Mouse (Mus musculus): ENCODE results near the gene Mad1l1. TPM values are rescaled to one million over a fixed set of nuclear protein-coding genes. Genes with fewer than 3 reads are reported as not detected.

Gene Mad1l1
- polyA plus RNA-seq, 1 experiment from 2014 or later, result 42.3 TPM

DNA sequence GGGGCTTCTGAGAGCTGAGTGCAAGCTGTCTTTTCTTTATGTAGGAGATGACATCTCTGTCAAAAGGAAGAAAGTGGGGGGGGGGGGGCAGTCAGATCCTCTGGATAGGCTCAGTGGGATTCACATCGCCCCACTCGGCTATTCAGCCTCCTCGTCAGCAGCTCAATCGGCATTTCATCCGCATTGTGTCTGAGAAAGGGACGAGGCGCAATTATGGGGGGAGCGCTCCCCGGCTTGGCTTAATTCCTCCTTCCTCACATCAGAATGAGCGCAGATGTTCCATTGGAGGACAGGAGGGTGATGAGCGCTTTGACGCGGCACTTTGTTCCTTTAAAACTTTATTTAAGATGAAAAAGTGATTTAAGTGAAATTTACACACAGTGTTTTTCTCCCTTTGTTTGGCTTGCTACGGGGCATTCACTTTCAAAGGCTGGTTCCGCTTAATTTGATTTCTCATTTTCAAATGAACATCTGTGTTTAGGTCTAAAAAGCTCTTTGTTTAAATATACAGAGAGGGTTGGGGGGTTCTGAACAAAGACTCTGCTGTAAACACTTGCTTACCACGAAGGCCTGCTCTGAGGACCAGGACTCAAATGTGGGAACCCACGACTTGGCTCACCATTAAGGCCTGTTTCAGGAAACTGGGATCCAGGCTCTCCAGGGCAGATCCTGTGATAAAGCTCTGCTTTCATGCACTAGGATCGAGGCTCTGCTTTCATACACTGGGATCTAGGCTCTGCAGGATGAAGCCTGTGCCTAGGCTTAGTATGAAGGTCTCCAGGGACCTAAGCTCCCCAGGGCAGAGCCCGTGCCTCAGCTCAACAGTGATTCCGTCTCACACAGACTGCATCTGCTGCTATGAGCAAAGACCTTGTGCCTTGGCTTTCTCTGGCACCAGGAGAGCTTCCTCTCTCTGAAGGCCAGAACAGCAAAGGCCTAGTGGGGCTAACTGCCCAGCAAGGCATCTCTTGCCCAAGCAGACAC is 98.0 kb downstream of the Mad1l1 start:
- H3K9ac ChIP-seq (ENCODE audit: low read length), result no peak overlapping the region
- no peaks in the 10 kb centered on the region for H3K36me3 ChIP-seq (ENCODE audit: control insufficient read depth, insufficient read depth, low read length)
- DNase-seq (ENCODE audit: low spot score), result no peak
- H3K4me2 ChIP-seq (ENCODE audit: low read length), result no peak overlapping the region
- H3K9me3 ChIP-seq (ENCODE audit: control insufficient read depth, low read length), result no peaks in the 10 kb centered on the region
- ATAC-seq (replicated peaks; ENCODE audit: low FRiP score, low TSS enrichment, low read depth), result no peak
- no peak overlapping the region for H3K4me3 ChIP-seq (ENCODE audit: low read depth, low read length)
- no peaks in the 10 kb centered on the region for H3K27me3 ChIP-seq (replicated peaks; ENCODE audit: control insufficient read depth, insufficient read depth, low read length)
- WGBS, result 78% methylated on average over 20 of the region's 20 CpGs
- H3K27ac ChIP-seq (ENCODE audit: low read depth), result no peak overlapping the region; the same call in 1 of the 2 replicates
- no peaks in the 10 kb centered on the region for H3K4me1 ChIP-seq (replicated peaks; ENCODE audit: control insufficient read depth, insufficient read depth, low read length)

DNA sequence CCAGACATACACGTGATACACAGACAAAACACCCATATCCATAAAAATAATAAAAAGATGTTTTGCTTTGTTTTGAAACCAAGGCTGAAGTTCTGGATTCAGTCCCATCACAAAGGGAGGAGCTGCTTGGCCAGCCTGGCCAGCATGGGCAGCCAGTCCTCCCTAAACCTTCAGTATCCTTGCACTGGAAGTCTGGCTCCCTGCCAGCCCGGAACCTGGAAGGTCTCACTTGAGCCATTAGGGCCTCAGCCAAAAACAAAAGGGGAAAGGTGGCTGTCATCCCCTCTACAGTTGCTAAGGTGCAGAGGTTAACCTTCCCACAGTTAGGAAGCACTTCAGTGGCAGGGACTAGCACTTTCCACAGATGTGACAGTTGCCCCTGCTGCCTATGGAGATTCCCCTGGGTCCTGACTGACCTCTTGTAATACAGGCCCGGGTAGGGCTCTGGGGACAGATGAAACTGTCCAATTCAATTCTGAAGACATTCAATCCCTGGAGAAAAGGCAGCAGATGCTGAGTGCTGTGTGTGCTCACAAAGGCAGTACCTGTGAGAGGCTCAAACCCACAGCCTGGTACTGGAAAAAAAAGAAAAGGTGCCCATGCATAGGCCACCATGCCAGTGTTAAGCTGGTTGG is 100.2 kb downstream of the Mad1l1 start:
- ATAC-seq (replicated peaks; ENCODE audit: low FRiP score, low TSS enrichment, low read depth), result no peak
- H3K9ac ChIP-seq (ENCODE audit: low read length), result no peak overlapping the region
- H3K9me3 ChIP-seq (ENCODE audit: control insufficient read depth, low read length), result no peaks in the 10 kb centered on the region
- H3K27ac ChIP-seq (ENCODE audit: low read depth), result no peak overlapping the region
- H3K27me3 ChIP-seq (replicated peaks; ENCODE audit: control insufficient read depth, insufficient read depth, low read length), result no peaks in the 10 kb centered on the region
- WGBS, result 76% methylated on average over 3 of the region's 3 CpGs
- no peaks in the 10 kb centered on the region for H3K4me1 ChIP-seq (replicated peaks; ENCODE audit: control insufficient read depth, insufficient read depth, low read length)
- no peak overlapping the region for H3K4me2 ChIP-seq (ENCODE audit: low read length)
- H3K36me3 ChIP-seq (ENCODE audit: control insufficient read depth, insufficient read depth, low read length), result no peaks in the 10 kb centered on the region
- H3K4me3 ChIP-seq (ENCODE audit: low read depth, low read length), result no peak overlapping the region
- no peak for DNase-seq (ENCODE audit: low spot score)

DNA sequence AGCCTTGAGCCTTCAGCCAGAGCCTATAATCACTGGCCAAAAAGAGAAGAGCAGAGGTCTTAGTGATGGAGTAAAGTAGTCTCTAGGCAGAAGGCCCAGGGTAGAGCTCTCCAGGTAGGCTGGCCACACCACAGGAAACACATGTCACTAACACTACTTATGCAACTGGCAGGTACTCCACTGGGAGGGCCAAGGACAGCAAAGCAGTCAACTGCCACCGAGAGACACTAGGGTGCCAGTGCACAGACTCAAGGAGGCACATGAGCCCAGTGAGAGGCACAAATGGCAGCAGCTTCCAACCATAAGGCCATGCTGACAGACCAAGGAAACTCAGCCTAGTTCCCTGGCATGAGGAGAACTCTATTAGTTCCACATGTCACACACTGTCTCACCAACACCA is 102.1 kb downstream of the Mad1l1 start:
- Histone ChIP-seq H3K27ac (ENCODE audit: low read depth) (no peak overlapping the region), H3K4me1 (replicated peaks; ENCODE audit: control insufficient read depth, insufficient read depth, low read length) (no peaks in the 10 kb centered on the region), H3K4me3 (ENCODE audit: low read depth, low read length) (no peak overlapping the region), H3K27me3 (replicated peaks; ENCODE audit: control insufficient read depth, insufficient read depth, low read length) (no peaks in the 10 kb centered on the region), H3K9me3 (ENCODE audit: control insufficient read depth, low read length) (no peaks in the 10 kb centered on the region), H3K36me3 (ENCODE audit: control insufficient read depth, insufficient read depth, low read length) (no peaks in the 10 kb centered on the region), H3K4me2 (ENCODE audit: low read length) (no peak overlapping the region), H3K9ac (ENCODE audit: low read length) (no peak overlapping the region)
- WGBS, result 93% methylated on average over 1 of the region's 1 CpGs
- no peak for ATAC-seq (replicated peaks; ENCODE audit: low FRiP score, low TSS enrichment, low read depth)
- DNase-seq (ENCODE audit: low spot score), result no peak

DNA sequence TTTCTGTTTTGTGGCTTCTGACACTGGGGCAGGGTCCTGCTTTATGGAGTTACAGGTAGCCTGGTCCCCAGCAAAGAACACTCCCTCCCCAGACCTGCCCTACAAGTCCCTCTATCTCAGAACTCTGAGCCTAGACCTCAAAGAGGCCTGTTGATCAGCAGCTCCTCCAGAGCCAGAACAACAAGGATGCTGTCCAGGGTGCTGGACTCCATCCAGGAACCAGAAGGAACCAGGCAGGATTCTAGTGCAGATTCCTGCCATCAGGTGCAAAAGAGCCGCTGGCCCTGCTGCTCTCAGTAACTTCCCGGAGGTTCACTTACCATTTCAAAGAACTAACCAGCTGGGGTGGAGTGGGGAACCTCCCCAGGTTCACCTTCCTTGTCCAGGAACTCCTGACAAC is 103.5 kb downstream of the Mad1l1 start:
- peak; percentile 59 for DNase-seq (ENCODE audit: low spot score)
- Histone ChIP-seq H3K9ac (ENCODE audit: low read length) (no peak overlapping the region), H3K9me3 (ENCODE audit: control insufficient read depth, low read length) (no peaks in the 10 kb centered on the region), H3K27me3 (replicated peaks; ENCODE audit: control insufficient read depth, insufficient read depth, low read length) (no peaks in the 10 kb centered on the region), H3K27ac (ENCODE audit: low read depth) (no peak overlapping the region), H3K4me3 (ENCODE audit: low read depth, low read length) (no peak overlapping the region), H3K4me2 (ENCODE audit: low read length) (no peak overlapping the region), H3K4me1 (replicated peaks; ENCODE audit: control insufficient read depth, insufficient read depth, low read length) (no peaks in the 10 kb centered on the region), H3K36me3 (ENCODE audit: control insufficient read depth, insufficient read depth, low read length) (no peaks in the 10 kb centered on the region)
- 25% methylated on average over 2 of the region's 2 CpGs for WGBS
- ATAC-seq (replicated peaks; ENCODE audit: low FRiP score, low TSS enrichment, low read depth), result no peak

DNA sequence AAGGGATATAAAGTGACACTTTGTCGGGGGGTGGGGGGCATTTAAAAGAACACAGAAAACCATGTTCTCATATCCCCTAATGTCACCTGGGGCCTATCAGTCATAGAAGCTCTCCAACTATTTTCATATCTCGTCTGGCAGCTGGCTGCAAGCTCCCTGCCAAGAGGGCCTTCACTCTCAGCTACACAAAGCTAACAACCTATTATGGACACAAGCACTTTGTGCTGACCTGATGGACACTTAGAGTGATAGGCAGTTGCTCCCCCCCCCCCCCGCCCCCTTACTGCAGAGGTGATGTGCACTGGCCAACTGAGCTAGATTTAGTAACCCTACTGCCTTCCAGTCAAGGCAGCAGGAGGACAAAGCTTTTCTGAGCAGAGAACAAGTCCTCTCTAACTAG is 104.3 kb downstream of the Mad1l1 start:
- WGBS, result 87% methylated on average over 3 of the region's 3 CpGs

DNA sequence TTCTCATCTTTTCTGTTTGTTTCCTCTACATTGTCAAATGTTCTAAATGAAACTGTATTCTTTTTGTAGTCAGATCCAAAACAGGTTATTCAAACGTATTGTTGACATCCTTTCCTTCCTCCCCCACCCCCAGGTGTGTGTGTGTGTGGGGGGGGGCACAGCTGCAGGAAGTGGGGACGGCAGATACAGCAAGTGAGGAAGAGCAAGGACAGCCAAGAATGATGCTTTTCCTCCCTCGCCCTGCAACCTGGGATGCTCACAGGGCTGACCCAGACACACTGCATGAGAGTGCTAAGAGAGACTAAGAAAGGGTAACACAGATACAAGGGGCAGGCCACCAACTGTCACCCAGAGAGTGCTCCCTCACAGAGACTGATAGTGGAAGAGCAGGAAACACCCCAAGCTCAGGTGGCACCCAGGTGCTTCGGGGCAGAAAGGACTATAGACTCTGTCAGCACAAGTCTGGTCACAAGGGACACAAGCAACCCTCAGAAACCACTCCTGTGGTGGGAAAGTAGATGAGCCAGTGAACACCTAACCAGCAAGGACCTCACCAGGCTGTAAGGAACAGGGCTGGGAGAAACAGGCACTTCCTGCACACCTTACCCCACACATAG is 105.8 kb downstream of the Mad1l1 start:
- no peak for ATAC-seq (replicated peaks; ENCODE audit: low FRiP score, low TSS enrichment, low read depth)
- Histone ChIP-seq H3K9me3 (ENCODE audit: control insufficient read depth, low read length) (no peaks in the 10 kb centered on the region), H3K27me3 (replicated peaks; ENCODE audit: control insufficient read depth, insufficient read depth, low read length) (no peaks in the 10 kb centered on the region), H3K27ac (ENCODE audit: low read depth) (no peak overlapping the region), H3K36me3 (ENCODE audit: control insufficient read depth, insufficient read depth, low read length) (no peaks in the 10 kb centered on the region), H3K4me1 (replicated peaks; ENCODE audit: control insufficient read depth, insufficient read depth, low read length) (no peaks in the 10 kb centered on the region), H3K4me2 (ENCODE audit: low read length) (no peak overlapping the region), H3K4me3 (ENCODE audit: low read depth, low read length) (no peak overlapping the region), H3K9ac (ENCODE audit: low read length) (no peak overlapping the region)
- DNase-seq (ENCODE audit: low spot score), result no peak
- WGBS, result 79% methylated on average over 4 of the region's 4 CpGs

More for the DNA sequence above, 104.3 kb downstream of the Mad1l1 start:
- no peak overlapping the region for H3K4me2 ChIP-seq (ENCODE audit: low read length)
- H3K27me3 ChIP-seq (replicated peaks; ENCODE audit: control insufficient read depth, insufficient read depth, low read length), result no peaks in the 10 kb centered on the region
- H3K4me1 ChIP-seq (replicated peaks; ENCODE audit: control insufficient read depth, insufficient read depth, low read length), result no peaks in the 10 kb centered on the region
- no peaks in the 10 kb centered on the region for H3K9me3 ChIP-seq (ENCODE audit: control insufficient read depth, low read length)
- no peak overlapping the region for H3K9ac ChIP-seq (ENCODE audit: low read length)
- no peak overlapping the region for H3K27ac ChIP-seq (ENCODE audit: low read depth)
- DNase-seq (ENCODE audit: low spot score) (no peak), ATAC-seq (replicated peaks; ENCODE audit: low FRiP score, low TSS enrichment, low read depth) (no peak)
- H3K36me3 ChIP-seq (ENCODE audit: control insufficient read depth, insufficient read depth, low read length), result no peaks in the 10 kb centered on the region
- no peak overlapping the region for H3K4me3 ChIP-seq (ENCODE audit: low read depth, low read length)

DNA sequence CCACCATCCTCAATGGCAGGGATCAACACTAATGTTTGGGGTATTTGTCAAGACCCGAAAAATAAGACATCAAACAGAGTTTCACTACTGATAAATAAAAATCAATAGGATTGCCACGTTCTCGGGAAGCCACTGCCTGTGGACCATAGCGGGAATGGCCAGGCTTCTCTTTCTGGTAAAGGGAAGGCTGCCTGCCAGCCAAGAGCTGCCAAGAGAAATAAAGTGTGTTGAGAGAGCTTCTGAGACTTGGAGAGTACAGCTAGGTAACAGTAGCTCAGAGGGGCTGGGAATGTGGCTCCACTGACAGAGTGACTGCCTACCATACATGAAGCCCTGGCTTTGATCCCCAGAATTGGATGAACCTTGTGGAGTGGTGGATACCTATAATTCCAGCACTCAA is 108.4 kb downstream of the Mad1l1 start:
- Histone ChIP-seq H3K27me3 (replicated peaks; ENCODE audit: control insufficient read depth, insufficient read depth, low read length) (no peaks in the 10 kb centered on the region), H3K27ac (ENCODE audit: low read depth) (no peak overlapping the region), H3K4me3 (ENCODE audit: low read depth, low read length) (no peak overlapping the region), H3K4me1 (replicated peaks; ENCODE audit: control insufficient read depth, insufficient read depth, low read length) (peaks cover 11% of the 10 kb centered on the region), H3K36me3 (ENCODE audit: control insufficient read depth, insufficient read depth, low read length) (no peaks in the 10 kb centered on the region), H3K4me2 (ENCODE audit: low read length) (no peak overlapping the region), H3K9me3 (ENCODE audit: control insufficient read depth, low read length) (no peaks in the 10 kb centered on the region), H3K9ac (ENCODE audit: low read length) (no peak overlapping the region)
- no peak for DNase-seq (ENCODE audit: low spot score)
- ATAC-seq (replicated peaks; ENCODE audit: low FRiP score, low TSS enrichment, low read depth), result no peak
- 75% methylated on average over 4 of the region's 4 CpGs for WGBS

DNA sequence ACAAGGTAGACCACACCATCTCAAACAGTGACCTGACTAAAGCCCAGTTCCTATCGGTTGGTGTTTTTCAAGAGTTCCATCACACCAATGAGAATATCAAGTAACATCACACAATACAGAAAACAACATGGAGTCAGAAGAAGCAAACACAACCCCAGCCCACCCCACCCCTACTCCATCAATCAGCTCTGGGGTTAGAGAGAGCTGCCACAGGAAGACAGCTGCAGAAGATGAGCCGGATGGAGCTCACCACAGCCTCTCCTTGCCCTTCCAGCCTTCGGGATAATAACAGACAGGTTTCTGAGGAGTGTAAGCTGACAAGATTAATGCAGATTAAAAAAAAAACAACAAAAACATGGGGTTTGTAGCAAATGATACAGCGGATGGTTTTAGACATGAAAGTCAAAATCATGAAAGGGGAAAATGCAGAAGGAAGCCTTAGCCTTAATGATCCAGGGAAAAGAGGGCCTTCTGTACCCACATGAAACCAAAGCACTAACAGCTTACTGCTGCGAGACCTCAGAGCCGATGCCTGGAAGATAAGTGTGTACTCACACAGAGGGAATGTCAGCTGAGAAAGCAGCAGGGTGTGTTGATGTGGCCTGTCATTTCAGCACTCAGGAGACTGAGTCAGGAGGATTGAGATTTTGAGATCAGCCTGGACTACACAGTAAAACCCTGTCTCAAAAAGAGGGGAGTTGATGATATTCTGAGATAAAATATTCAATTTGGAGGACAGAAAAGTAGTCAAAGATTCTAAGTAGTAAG is 110.8 kb downstream of the Mad1l1 start:
- Histone ChIP-seq H3K27ac (ENCODE audit: low read depth) (no peak overlapping the region), H3K9me3 (ENCODE audit: control insufficient read depth, low read length) (no peaks in the 10 kb centered on the region), H3K27me3 (replicated peaks; ENCODE audit: control insufficient read depth, insufficient read depth, low read length) (no peaks in the 10 kb centered on the region), H3K4me2 (ENCODE audit: low read length) (no peak overlapping the region), H3K9ac (ENCODE audit: low read length) (no peak overlapping the region), H3K4me1 (replicated peaks; ENCODE audit: control insufficient read depth, insufficient read depth, low read length) (peaks cover 11% of the 10 kb centered on the region), H3K36me3 (ENCODE audit: control insufficient read depth, insufficient read depth, low read length) (0 out of 2 replicates have a peak, but pooled peaks cover 3% of the 10 kb centered on the region), H3K4me3 (ENCODE audit: low read depth, low read length) (no peak overlapping the region)
- ATAC-seq (replicated peaks; ENCODE audit: low FRiP score, low TSS enrichment, low read depth) (no peak), DNase-seq (ENCODE audit: low spot score) (no peak)
- 78% methylated on average over 6 of the region's 6 CpGs for WGBS

All from intestine, embryonic 14.5 days (tissue).